Mouse (Mus musculus) C2C12 (cell line): ENCODE measurements around the gene Gatd1.

Source experiments
- CEBPB ChIP-seq: IDR thresholded peaks from one replicate; pipeline ENCODE4 v1.6.1; 2011; ENCODE audit warnings: low read depth, mild to moderate bottlenecking, control low read depth, moderate library complexity
- CTCF ChIP-seq: IDR thresholded peaks from one replicate; pipeline ENCODE4 v1.5.1; 2011; ENCODE audit not compliant: control insufficient read depth, insufficient read depth, insufficient read length
- FOSL1 ChIP-seq: IDR thresholded peaks from one replicate; pipeline ENCODE4 v1.8.0; 2011; ENCODE audit warnings: mild to moderate bottlenecking, low read length; ENCODE audit not compliant: poor library complexity, insufficient read depth, severe bottlenecking
- MAX ChIP-seq: IDR thresholded peaks from one replicate; pipeline ENCODE4 v1.6.1; 2011; ENCODE audit warnings: mild to moderate bottlenecking, control low read depth
- USF1 ChIP-seq: IDR thresholded peaks from one replicate; pipeline ENCODE4 v1.6.1; 2011; ENCODE audit warnings: low read depth, mild to moderate bottlenecking, control low read depth, moderate library complexity

GRCm38 (mm10) chr7:141458661-141459060 is 44.7 kb upstream of the Gatd1 start:
- no peak for TF ChIP-seq USF1
- TF ChIP-seq CTCF, result no peak
- TF ChIP-seq MAX, result no peak
- no peak for TF ChIP-seq CEBPB
- no peak for TF ChIP-seq FOSL1
